In the genomic region with DNA sequence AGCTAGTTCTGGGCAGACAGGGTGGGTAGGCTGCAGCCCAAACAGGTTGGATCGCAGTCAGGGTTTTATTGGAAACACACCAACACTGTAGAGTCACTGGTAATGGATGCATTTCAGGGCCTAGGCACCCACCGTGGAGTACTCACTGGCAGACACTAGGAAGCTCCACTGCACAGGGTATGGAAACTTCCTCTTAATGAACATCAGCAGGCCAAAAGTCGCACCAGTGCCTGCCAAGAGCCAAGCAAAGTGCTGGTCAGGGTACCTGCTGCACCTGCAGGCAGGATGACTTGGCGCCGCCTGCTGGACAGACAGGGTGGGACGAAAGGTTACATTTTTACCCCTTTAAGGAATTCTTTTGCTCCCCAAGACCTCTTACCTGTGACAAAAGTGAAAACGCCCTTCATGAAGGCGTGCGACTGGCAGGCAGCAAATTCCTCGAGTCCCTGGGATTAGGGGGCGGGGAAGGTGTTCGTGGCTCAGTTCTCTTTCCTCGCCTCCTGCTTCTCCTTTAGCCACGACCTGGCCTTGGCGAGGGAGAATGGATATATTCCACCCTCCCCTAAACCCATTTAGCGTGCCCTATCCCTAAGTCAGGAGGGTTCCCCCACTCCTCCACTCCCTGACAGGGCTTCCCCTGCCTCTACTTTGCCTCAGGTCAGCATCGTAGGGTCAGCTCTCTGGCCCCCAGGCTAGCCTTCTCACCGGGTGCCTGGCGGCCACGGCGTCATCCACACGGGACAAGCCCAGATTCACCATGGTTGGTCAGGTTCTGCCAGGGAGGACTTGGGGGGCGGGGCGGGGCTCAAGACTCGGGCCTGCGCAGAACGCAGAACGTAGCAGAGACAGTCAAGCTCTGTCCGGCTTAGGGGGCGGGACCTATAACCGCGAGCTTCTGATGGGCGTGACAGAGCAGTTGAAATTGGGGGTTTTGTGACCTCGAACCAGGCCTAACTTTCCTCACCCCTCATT, we compare ENCODE assay signal across 8 mouse cellular contexts. TPM values are rescaled to one million over a fixed set of nuclear protein-coding genes. Genes with fewer than 3 reads are reported as not detected.
DNase-seq lines count a peak whose midpoint lies in the region; ATAC-seq and TF ChIP-seq lines count a peak whose summit lies in the region.

Gene Tmem141, minus strand, starts transcription at position 777 of the 972 bp plus-strand sequence.

- WGBS in heart, embryonic 10.5 days: 6% methylated on average over 34 of the region's 34 CpGs
- WGBS in kidney, embryonic 16.5 days: 7% methylated on average over 34 of the region's 34 CpGs
- WGBS in liver, adult 2 months: 4% methylated on average over 34 of the region's 34 CpGs

- peak within 1 kb of the TSS; percentile 76 for H3K9ac ChIP-seq in kidney, embryonic 16.5 days (replicated peaks; ENCODE audit: low read length)
- H3K9ac ChIP-seq in liver, adult 2 months (ENCODE audit: low read depth, low read length): peak within 1 kb of the TSS; percentile 77

- H3K4me1 ChIP-seq in heart, embryonic 10.5 days: peaks cover 13% of the 10 kb centered on the region
- peaks cover 1% of the 10 kb centered on the region; the same call in 1 of the 2 replicates for H3K4me1 ChIP-seq in kidney, embryonic 16.5 days (ENCODE audit: insufficient read depth, low read length)
- no peaks in the 10 kb centered on the region for H3K4me1 ChIP-seq in liver, adult 2 months (ENCODE audit: control insufficient read depth, insufficient read depth, low read length)

- DNase-seq in 416B (ENCODE audit: low read depth): peak; percentile 39
- peak; percentile 95 for DNase-seq in brain, adult 2 months (ENCODE audit: low read depth, low spot score)
- peak; percentile 95 for DNase-seq in heart, embryonic 10.5 days (ENCODE audit: low spot score)
- DNase-seq in liver, adult 2 months (ENCODE audit: extremely low read depth, low read depth, low spot score): peak; percentile 75
- DNase-seq in splenic B cell, adult 2 months (ENCODE audit: low read depth, low spot score): peak; percentile 66

- no peaks in the 10 kb centered on the region for H3K79me2 ChIP-seq in liver, adult 2 months (ENCODE audit: control insufficient read depth, insufficient read depth, low read length)
- no peaks in the 10 kb centered on the region for H3K79me2 ChIP-seq in myocyte (ENCODE audit: control insufficient read depth, insufficient read depth)

- H3K36me3 ChIP-seq in heart, embryonic 10.5 days: no peaks in the 10 kb centered on the region
- no peaks in the 10 kb centered on the region for H3K36me3 ChIP-seq in kidney, embryonic 16.5 days (ENCODE audit: insufficient read depth, low read length)
- H3K36me3 ChIP-seq in liver, adult 2 months (ENCODE audit: control insufficient read depth, insufficient read depth, low read length): peaks cover 2% of the 10 kb centered on the region; the same call in 1 of the 2 replicates
- no peaks in the 10 kb centered on the region for H3K36me3 ChIP-seq in myocyte (ENCODE audit: control insufficient read depth, insufficient read depth)
- H3K36me3 ChIP-seq in splenic B cell, adult 2 months (ENCODE audit: control insufficient read depth, insufficient read depth, low read length, poor library complexity, severe bottlenecking): no peaks in the 10 kb centered on the region

- H3K27me3 ChIP-seq in heart, embryonic 10.5 days (ENCODE audit: insufficient read depth, poor library complexity, severe bottlenecking): peaks cover 56% of the 10 kb centered on the region
- peaks cover 16% of the 10 kb centered on the region for H3K27me3 ChIP-seq in kidney, embryonic 16.5 days (ENCODE audit: insufficient read depth, low read length)
- H3K27me3 ChIP-seq in liver, adult 2 months (ENCODE audit: control insufficient read depth, insufficient read depth, low read length): no peaks in the 10 kb centered on the region
- H3K27me3 ChIP-seq in myocyte (ENCODE audit: control insufficient read depth, insufficient read depth, insufficient read length): peaks cover 48% of the 10 kb centered on the region
- no peaks in the 10 kb centered on the region for H3K27me3 ChIP-seq in splenic B cell, adult 2 months (ENCODE audit: control insufficient read depth, insufficient read depth, low read length, poor library complexity, severe bottlenecking)

- no peaks in the 10 kb centered on the region for H3K9me3 ChIP-seq in heart, embryonic 10.5 days
- H3K9me3 ChIP-seq in kidney, embryonic 16.5 days (ENCODE audit: low read length): no peaks in the 10 kb centered on the region

- ATAC-seq in erythroblast, adult 5-6 weeks (replicated peaks; ENCODE audit: low FRiP score, poor library complexity, severe bottlenecking): peak; percentile 38; the same call in 1 of the 2 replicates
- ATAC-seq in kidney, embryonic 16.5 days (ENCODE audit: low FRiP score, low TSS enrichment): peak; percentile 93

- no peak within 1 kb of the TSS for H3ac ChIP-seq in myocyte (ENCODE audit: control insufficient read depth, insufficient read length)

- peak; percentile 89 for TF ChIP-seq CTCF in liver, adult 2 months (IDR thresholded peaks at IDR 0.05; ENCODE audit: low read depth, low read length)

- peak within 1 kb of the TSS; percentile 83 for H3K4me2 ChIP-seq in kidney, embryonic 16.5 days (replicated peaks; ENCODE audit: low read depth, low read length)
- H3K4me2 ChIP-seq in myocyte (ENCODE audit: low read depth): peak within 1 kb of the TSS; percentile 79

- peak within 1 kb of the TSS; percentile 66 for H3K4me3 ChIP-seq in heart, embryonic 10.5 days
- peak within 1 kb of the TSS; percentile 63 for H3K4me3 ChIP-seq in kidney, embryonic 16.5 days (ENCODE audit: low read length)
- H3K4me3 ChIP-seq in liver, adult 2 months (ENCODE audit: insufficient read depth, low read depth, low read length): peak within 1 kb of the TSS; percentile 58
- peak within 1 kb of the TSS; percentile 23 for H3K4me3 ChIP-seq in myocyte

- peak; percentile 74 for TF ChIP-seq POLR2A in liver, adult 2 months (IDR thresholded peaks at IDR 0.05; ENCODE audit: extremely low read depth, insufficient read depth, low read length)
- peak; percentile 80 for TF ChIP-seq POLR2A in myocyte (IDR thresholded peaks at IDR 0.05; ENCODE audit: insufficient read length, low read depth)

- peak within 1 kb of the TSS; percentile 83 for H3K27ac ChIP-seq in heart, embryonic 10.5 days
- H3K27ac ChIP-seq in kidney, embryonic 16.5 days (ENCODE audit: low read length): peak within 1 kb of the TSS; percentile 83
- H3K27ac ChIP-seq in liver, adult 2 months (replicated peaks; ENCODE audit: insufficient read depth, low read depth, low read length): peak within 1 kb of the TSS; percentile 78

TF ChIP-seq in myocyte, 11 proteins besides CTCF, POLR2A, EP300 and RAD21:
- TF ChIP-seq POLR2AphosphoS2 (IDR thresholded peaks at IDR 0.05; ENCODE audit: insufficient read length, low read depth) (peak; percentile 64), CEBPB (IDR thresholded peaks at IDR 0.05; ENCODE audit: insufficient read depth, poor library complexity, severe bottlenecking) (no peak), REST (IDR thresholded peaks at IDR 0.05; ENCODE audit: insufficient read depth, insufficient read length) (no peak), USF1 (IDR thresholded peaks at IDR 0.05; ENCODE audit: low read depth) (no peak), E2F4 (IDR thresholded peaks at IDR 0.05; ENCODE audit: insufficient read depth) (no peak)

RNA-seq across cellular contexts. Expression of gene Tmem141, which starts in this region (rescaled TPM):
- total RNA-seq in erythroblast, adult 5-6 weeks (2015; ENCODE audit: low replicate concordance): 4.6 and 6.0 TPM in 2 replicates
- 2.2 and 9.4 TPM in 2 replicates for total RNA-seq in erythroblast, adult 5-6 weeks (2017; ENCODE audit: low replicate concordance)
- 14.9 and 18.5 TPM in 2 replicates for polyA plus RNA-seq in heart, embryonic 10.5 days (2016; fragmentation: Nextera tagmentation; extraction: Ambion mirVana)
- 36.1 and 37.6 TPM in 2 replicates for polyA plus RNA-seq in kidney, embryonic 16.5 days (2015; fragmentation: Nextera tagmentation; extraction: Ambion mirVana)
- 40.0 and 40.9 TPM in 2 replicates for total RNA-seq in liver, adult 2 months (2014; rRNA removed)
- polyA plus RNA-seq in liver, adult 2 months (2012; rRNA removed): 28.5 and 30.9 TPM in 2 replicates
- 32.6 TPM for polyA plus RNA-seq in myocyte (2012; fragmentation: generic; extraction: Trizol)

Comparison
In these comparisons a context has a peak if more than half of its experiments do, and no peak if none do; other contexts are left out.
1. Peak in every context shown above with its lines: DNase-seq, ATAC-seq, H3K4me3 ChIP-seq and H3K27ac ChIP-seq.
2. DNase-seq: peak in every context shown above with its lines; median percentile 95 in brain, adult 2 months; 95 in heart, embryonic 10.5 days; 75 in liver, adult 2 months; 66 in splenic B cell, adult 2 months; 39 in 416B.